Mouse (Mus musculus) heart, postnatal 0 days (tissue): ENCODE data around the gene Poln. TPM values are rescaled to one million over a fixed set of nuclear protein-coding genes. Genes with fewer than 3 reads are reported as not detected.
A peak's percentile ranks its signal among the peaks of the same experiment; 100 is the strongest.

Experiments used
- ATAC-seq: fragments of 200-750 bp; cut with Nextera tagmentation; 2 replicates; pipeline ENCODE4 v1.8.0; 2017; ENCODE audit warnings: low read depth, moderate number of reproducible peaks, moderate library complexity; ENCODE audit not compliant: insufficient read depth
- DNase-seq: peaks from one replicate; pipeline ENCODE4 v3.0.0-alpha.2; 2016; ENCODE audit warnings: low spot score
- H3K27ac ChIP-seq: fragments of 300-500 bp; sonication (generic); 2 replicates; pipeline ENCODE4 v1.5.1; 2014; ENCODE audit warnings: low read depth, mild to moderate bottlenecking
- H3K27me3 ChIP-seq: fragments of 300-500 bp; sonication (generic); 2 replicates; pipeline ENCODE4 v1.6.1; 2014; ENCODE audit warnings: low read length, mixed read lengths; ENCODE audit not compliant: control insufficient read depth, insufficient read depth
- H3K36me3 ChIP-seq: fragments of 300-500 bp; sonication (generic); replicated peaks from 2 replicates; pipeline ENCODE4 v1.6.1; 2014; ENCODE audit warnings: low read length, mixed read lengths; ENCODE audit not compliant: control insufficient read depth, insufficient read depth
- H3K4me1 ChIP-seq: fragments of 300-500 bp; sonication (generic); 2 replicates; pipeline ENCODE4 v1.6.1; 2014; ENCODE audit warnings: antibody characterized with exemption; ENCODE audit not compliant: control insufficient read depth, insufficient read depth
- H3K4me2 ChIP-seq: fragments of 300-500 bp; sonication (generic); 2 replicates; pipeline ENCODE4 v1.6.1; 2014; ENCODE audit warnings: low read depth, mild to moderate bottlenecking, low read length, moderate library complexity
- H3K4me3 ChIP-seq: fragments of 300-500 bp; sonication (generic); 2 replicates; pipeline ENCODE4 v1.5.1; 2014; ENCODE audit warnings: low read depth, low read length
- H3K9ac ChIP-seq: fragments of 300-500 bp; sonication (generic); replicated peaks from 2 replicates; pipeline ENCODE4 v1.6.1; 2014; ENCODE audit warnings: low read depth, low read length, mixed read lengths
- H3K9me3 ChIP-seq: fragments of 300-500 bp; sonication (generic); replicated peaks from 2 replicates; pipeline ENCODE4 v1.6.1; 2016; ENCODE audit warnings: low read length; ENCODE audit not compliant: control insufficient read depth
- CTCF ChIP-seq: IDR thresholded peaks from 2 replicates; pipeline ENCODE4 v1.5.1; 2016; ENCODE audit warnings: antibody characterized with exemption, control low read depth, low read depth
- EP300 ChIP-seq: IDR thresholded peaks from 2 replicates; pipeline ENCODE4 v1.6.1; 2016; ENCODE audit warnings: antibody characterized with exemption, low read depth
- WGBS: fragments of 180-500 bp; shearing (Covaris S2); extraction: QIAGEN DNeasy Blood & Tissue Kit; methylation state at CpG from one replicate; pipeline ENCODE4 v1.1.7; 2014; 5-methylcytosine and 5-hydroxymethylcytosine counted together
- polyA plus RNA-seq: library from polyadenylated mRNA; unstranded; fragments of >200 nt; fragmentation: Nextera tagmentation; extraction: Ambion mirVana; gene quantifications from 2 replicates; pipeline ENCODE4 v1.2.1, GENCODE M21; 2015
- total RNA-seq: library from RNA; depleted of rRNA; stranded (reverse); fragments of >200 nt; gene quantifications from 2 replicates; pipeline ENCODE4 v1.2.3, GENCODE M21; 2014; ENCODE audit warnings: low replicate concordance

Gene Poln
- total and polyA plus RNA-seq, 2 experiments from 2014 or later = 1.3 TPM; not detected in 1

GRCm38 (mm10) chr5:34124131-34124530 lies 45.1 kb downstream of the Poln start:
- ATAC-seq (no peak), DNase-seq (no peak)
- no peaks in the 10 kb centered on the region for H3K27me3 ChIP-seq
- TF ChIP-seq CTCF (no peak), EP300 (no peak)
- H3K9ac ChIP-seq = no peak overlapping the region
- H3K4me3 ChIP-seq = no peak overlapping the region
- no peak overlapping the region for H3K4me2 ChIP-seq
- H3K27ac ChIP-seq = no peak overlapping the region
- H3K4me1 ChIP-seq = no peaks in the 10 kb centered on the region
- no peaks in the 10 kb centered on the region for H3K36me3 ChIP-seq
- no peaks in the 10 kb centered on the region for H3K9me3 ChIP-seq
- 33% methylated on average over 1 of the region's 1 CpGs for WGBS

GRCm38 (mm10) chr5:34119121-34119856 lies 50.0 kb downstream of the Poln start:
- Histone ChIP-seq H3K27me3 (no peaks in the 10 kb centered on the region), H3K4me3 (no peak overlapping the region), H3K9me3 (no peaks in the 10 kb centered on the region), H3K9ac (no peak overlapping the region), H3K4me2 (no peak overlapping the region), H3K36me3 (no peaks in the 10 kb centered on the region), H3K4me1 (no peaks in the 10 kb centered on the region), H3K27ac (no peak overlapping the region)
- DNase-seq (no peak), ATAC-seq (no peak)
- WGBS = 66% methylated on average over 3 of the region's 3 CpGs
- TF ChIP-seq CTCF (no peak), EP300 (no peak)

- Histone ChIP-seq H3K4me3 (no peak overlapping the region), H3K9me3 (no peaks in the 10 kb centered on the region), H3K4me2 (no peak overlapping the region), H3K36me3 (no peaks in the 10 kb centered on the region), H3K4me1 (0 out of 2 replicates have a peak, but pooled peaks cover 4% of the 10 kb centered on the region), H3K27ac (no peak overlapping the region), H3K27me3 (no peaks in the 10 kb centered on the region), H3K9ac (no peak overlapping the region)
- DNase-seq (peak; percentile 13), ATAC-seq (no peak)
- WGBS = 33% methylated on average over 1 of the region's 1 CpGs
- TF ChIP-seq CTCF = no peak
- no peak for TF ChIP-seq EP300
These were observed 63.6 kb downstream of the Poln start for GRCm38 (mm10) chr5:34105681-34106080.

- DNase-seq (peak; percentile 42), ATAC-seq (no peak)
- TF ChIP-seq CTCF (peak; percentile 61), EP300 (no peak)
- H3K9ac ChIP-seq = no peak overlapping the region
- H3K36me3 ChIP-seq = no peaks in the 10 kb centered on the region
- no peaks in the 10 kb centered on the region for H3K4me1 ChIP-seq
- no peaks in the 10 kb centered on the region for H3K9me3 ChIP-seq
- no peak overlapping the region for H3K4me2 ChIP-seq
- no peak overlapping the region for H3K27ac ChIP-seq
- no peak overlapping the region for H3K4me3 ChIP-seq
- no peaks in the 10 kb centered on the region for H3K27me3 ChIP-seq
- 4% methylated on average over 1 of the region's 1 CpGs for WGBS
These were observed 71.9 kb downstream of the Poln start for GRCm38 (mm10) chr5:34097333-34097732.

- no peaks in the 10 kb centered on the region for H3K36me3 ChIP-seq
- TF ChIP-seq EP300 = no peak
- no peaks in the 10 kb centered on the region for H3K4me1 ChIP-seq
- H3K9ac ChIP-seq = no peak overlapping the region
- no peaks in the 10 kb centered on the region; the same call in 1 of the 2 replicates for H3K9me3 ChIP-seq
- no peak for ATAC-seq
- no peak overlapping the region for H3K4me2 ChIP-seq
- H3K4me3 ChIP-seq = no peak overlapping the region
- H3K27me3 ChIP-seq = no peaks in the 10 kb centered on the region
- DNase-seq = no peak
- 74% methylated on average over 2 of the region's 2 CpGs for WGBS
- no peak overlapping the region for H3K27ac ChIP-seq
These were observed 76.2 kb downstream of the Poln start for GRCm38 (mm10) chr5:34093021-34093420.

GRCm38 (mm10) chr5:34032520-34032919 lies 136.7 kb downstream of the Poln start:
- no peak overlapping the region for H3K4me3 ChIP-seq
- no peak for DNase-seq
- no peak overlapping the region for H3K27ac ChIP-seq
- H3K4me1 ChIP-seq = 0 out of 2 replicates have a peak, but pooled peaks cover 7% of the 10 kb centered on the region
- TF ChIP-seq CTCF (no peak), EP300 (no peak)
- ATAC-seq = no peak
- no peak overlapping the region for H3K9ac ChIP-seq
- H3K27me3 ChIP-seq = no peaks in the 10 kb centered on the region
- WGBS = 53% methylated on average over 3 of the region's 3 CpGs
- H3K36me3 ChIP-seq = no peaks in the 10 kb centered on the region
- H3K9me3 ChIP-seq = no peaks in the 10 kb centered on the region
- no peak overlapping the region for H3K4me2 ChIP-seq
